Comparison of ENCODE assay signal across 9 mouse cellular contexts in genomic region chr2:147968671-147969070, GRCm38 (mm10).
A peak's percentile ranks its signal among the peaks of the same experiment; 100 is the strongest.
DNase-seq lines count a peak whose midpoint lies in the region; ATAC-seq and TF ChIP-seq lines count a peak whose summit lies in the region.
"Had no signal": no experiment of that assay in that cellular context is flagged by ENCODE, and none has a peak within 500 bp of the region (broad histone marks: within the 10 kb centered on the region; RNA-seq: fewer than 3 reads in every experiment).

No protein-coding gene starts in this region.

- no peaks in the 10 kb centered on the region for H3K27me3 ChIP-seq in intestine, embryonic 15.5 days (replicated peaks)
- H3K27me3 ChIP-seq in liver, embryonic 11.5 days (replicated peaks; ENCODE audit: control insufficient read depth, insufficient read depth, low read length), result no peaks in the 10 kb centered on the region
- H3K27me3 ChIP-seq in midbrain, embryonic 13.5 days, result peaks cover 22% of the 10 kb centered on the region
- H3K27me3 ChIP-seq: embryonic facial prominence, embryonic 15.5 days had no signal

- peak overlapping the region; percentile 43 for H3K4me2 ChIP-seq in intestine, embryonic 15.5 days (replicated peaks)
- H3K4me2 ChIP-seq in liver, embryonic 11.5 days, result no peak overlapping the region
- H3K4me2 ChIP-seq in midbrain, embryonic 13.5 days (replicated peaks), result no peak overlapping the region
- H3K4me2 ChIP-seq: embryonic facial prominence, embryonic 15.5 days had no signal

- no peaks in the 10 kb centered on the region for H3K36me3 ChIP-seq in intestine, embryonic 15.5 days
- no peaks in the 10 kb centered on the region for H3K36me3 ChIP-seq in liver, embryonic 11.5 days (ENCODE audit: control insufficient read depth, insufficient read depth, low read length)
- no peaks in the 10 kb centered on the region for H3K36me3 ChIP-seq in midbrain, embryonic 13.5 days
- H3K36me3 ChIP-seq: embryonic facial prominence, embryonic 15.5 days had no signal

- intact Hi-C loops in left cerebral cortex, postnatal 4 days (cut with DNase I), result no loop called here
- intact Hi-C loops in left cerebral cortex, postnatal 36 days (cut with DNase I), result no loop called here

- H3K9me3 ChIP-seq in intestine, embryonic 15.5 days, result no peaks in the 10 kb centered on the region
- no peaks in the 10 kb centered on the region for H3K9me3 ChIP-seq in liver, embryonic 11.5 days (ENCODE audit: control insufficient read depth, low read length)
- no peaks in the 10 kb centered on the region for H3K9me3 ChIP-seq in midbrain, embryonic 13.5 days
- H3K9me3 ChIP-seq: embryonic facial prominence, embryonic 15.5 days had no signal

- no peak overlapping the region for H3K9ac ChIP-seq in intestine, embryonic 15.5 days
- H3K9ac ChIP-seq in liver, embryonic 11.5 days (ENCODE audit: low read depth, low read length), result no peak overlapping the region
- H3K9ac ChIP-seq in midbrain, embryonic 13.5 days (replicated peaks), result no peak overlapping the region
- H3K9ac ChIP-seq: embryonic facial prominence, embryonic 15.5 days had no signal

- 48% methylated on average over 10 of the region's 10 CpGs for WGBS in intestine, embryonic 15.5 days
- WGBS in liver, embryonic 11.5 days, result 54% methylated on average over 10 of the region's 10 CpGs
- 20% methylated on average over 10 of the region's 10 CpGs for WGBS in midbrain, embryonic 13.5 days

- no peak overlapping the region for H3K4me3 ChIP-seq in intestine, embryonic 15.5 days (replicated peaks)
- H3K4me3 ChIP-seq in liver, embryonic 11.5 days (ENCODE audit: low read depth, low read length), result no peak overlapping the region
- H3K4me3 ChIP-seq in midbrain, embryonic 13.5 days (replicated peaks), result no peak overlapping the region
- no peak overlapping the region for H3K4me3 ChIP-seq in layer of hippocampus, adult 2 months
- H3K4me3 ChIP-seq: embryonic facial prominence, embryonic 15.5 days had no signal

- TF ChIP-seq CTCF in brain, embryonic 14.5 days (IDR thresholded peaks at IDR 0.05; ENCODE audit: borderline replicate concordance, extremely low read depth, insufficient read depth, insufficient read length), result no peak
- TF ChIP-seq CTCF in layer of hippocampus, adult 2 months (conservative IDR thresholded peaks at IDR 0.05), result no peak

- H3K27ac ChIP-seq in intestine, embryonic 15.5 days, result 0 out of 2 replicates have a peak overlapping the region, but pooled peaks have one; percentile 17
- 0 out of 2 replicates have a peak overlapping the region, but pooled peaks have one; percentile 21 for H3K27ac ChIP-seq in liver, embryonic 11.5 days (ENCODE audit: low read depth, low read length)
- no peak overlapping the region for H3K27ac ChIP-seq in midbrain, embryonic 13.5 days
- no peak overlapping the region for H3K27ac ChIP-seq in layer of hippocampus, adult 2 months
- H3K27ac ChIP-seq: embryonic facial prominence, embryonic 15.5 days had no signal

- no peaks in the 10 kb centered on the region for H3K4me1 ChIP-seq in intestine, embryonic 15.5 days (replicated peaks)
- H3K4me1 ChIP-seq in liver, embryonic 11.5 days (replicated peaks; ENCODE audit: control insufficient read depth, insufficient read depth, low read length), result no peaks in the 10 kb centered on the region
- peaks cover 6% of the 10 kb centered on the region; the same call in 1 of the 2 replicates for H3K4me1 ChIP-seq in midbrain, embryonic 13.5 days (replicated peaks)
- H3K4me1 ChIP-seq: embryonic facial prominence, embryonic 15.5 days had no signal

- no peak for TF ChIP-seq POLR2A in brain, embryonic 14.5 days (IDR thresholded peaks at IDR 0.05; ENCODE audit: borderline replicate concordance, extremely low read depth, insufficient read depth, insufficient read length, poor library complexity, severe bottlenecking)

- ATAC-seq in intestine, embryonic 15.5 days, result peak; percentile 95
- peak; percentile 88 for ATAC-seq in liver, embryonic 11.5 days (replicated peaks; ENCODE audit: low FRiP score)
- peak; percentile 55 for ATAC-seq in midbrain, embryonic 13.5 days
- ATAC-seq in erythroid progenitor cell, adult 5-6 weeks (replicated peaks; ENCODE audit: low FRiP score, poor library complexity, severe bottlenecking), result no peak

- peak; percentile 40 for DNase-seq in brain, embryonic 14.5 days (ENCODE audit: low read depth)
- no peak for DNase-seq in liver, embryonic 11.5 days (ENCODE audit: low spot score)
- no peak for DNase-seq in left cerebral cortex, postnatal 4 days
- no peak for DNase-seq in left cerebral cortex, postnatal 36 days (ENCODE audit: low spot score in 2 of 2)
- no peak for DNase-seq in layer of hippocampus, adult 2 months (ENCODE audit: low spot score in 2 of 2)

Comparison
In these comparisons a context has a peak if more than half of its experiments do, and no peak if none do; other contexts are left out.
1. H3K27ac ChIP-seq: peak in intestine, embryonic 15.5 days (single experiment) and liver, embryonic 11.5 days (single experiment); none in midbrain, embryonic 13.5 days (single experiment) and layer of hippocampus, adult 2 months (single experiment).